ENCODE assay signal across 8 mouse cellular contexts in the genomic region with DNA sequence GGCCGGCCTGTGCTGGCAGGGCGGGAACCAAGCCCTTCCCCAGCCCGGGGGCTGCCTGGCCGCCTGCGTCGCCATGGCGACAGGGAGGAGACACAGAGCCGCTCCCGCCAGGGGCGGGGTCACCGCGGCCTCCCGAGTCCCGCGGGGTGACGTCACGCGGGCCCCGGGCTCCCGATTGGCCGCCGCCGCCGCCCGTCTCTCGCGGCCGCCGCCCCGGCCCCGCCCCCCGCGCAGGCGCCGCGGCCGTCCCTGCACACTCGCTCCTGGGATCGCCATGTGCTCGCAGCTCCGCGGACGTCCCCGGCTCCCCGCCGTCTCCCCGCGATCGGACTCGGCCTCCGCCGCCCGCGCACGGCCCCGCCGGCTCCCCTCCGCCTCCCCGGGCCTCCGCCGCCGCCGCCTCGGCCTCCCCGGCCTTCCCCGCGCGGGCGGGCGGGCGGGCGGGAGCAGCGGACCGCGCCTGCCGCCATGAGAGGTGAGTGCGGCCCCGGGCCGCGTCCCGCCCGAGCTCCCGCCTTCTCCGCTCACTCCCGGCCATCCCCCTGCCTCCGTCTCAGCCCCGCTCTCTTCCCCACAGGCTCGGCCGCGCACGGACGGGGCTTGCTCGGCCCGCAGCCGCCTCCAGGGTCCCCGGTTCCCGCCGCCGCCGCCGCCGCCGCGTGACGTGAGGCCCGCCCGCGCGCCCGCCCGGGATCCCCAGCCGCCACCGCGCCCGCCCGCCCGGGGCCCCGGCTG. TPM values are rescaled to one million over a fixed set of nuclear protein-coding genes. Genes with fewer than 3 reads are reported as not detected.
DNase-seq lines count a peak whose midpoint lies in the region; ATAC-seq and TF ChIP-seq lines count a peak whose summit lies in the region.
"Not testable (repeated sequence)": the region's sequence is repeated elsewhere in the genome, so short reads cannot be mapped to it uniquely, and the experiment has no call there.

A gene (plus strand): TSS at position 644 of the 735 bp plus-strand sequence.

- TF ChIP-seq CTCF in MEL (IDR thresholded peaks at IDR 0.05 in 2 of 3, conservative IDR thresholded peaks at IDR 0.05 in 1 of 3; ENCODE audit: control insufficient read depth in 1 of 3, insufficient read depth in 1 of 3, low read depth in 2 of 3, low read length in 3 of 3, poor library complexity in 1 of 3, severe bottlenecking in 1 of 3); forebrain, postnatal 0 days (IDR thresholded peaks at IDR 0.05; ENCODE audit: low read depth); layer of hippocampus, adult 2 months (conservative IDR thresholded peaks at IDR 0.05); thymus, adult 2 months (IDR thresholded peaks at IDR 0.05; ENCODE audit: borderline replicate concordance, control insufficient read depth, extremely low read depth, insufficient read depth, low read length, poor library complexity): not testable (repeated sequence)

- not testable (repeated sequence) for H3K27me3 ChIP-seq in MEL (ENCODE audit: control insufficient read depth in 1 of 2, insufficient read depth in 2 of 2, low read length in 2 of 2); forebrain, postnatal 0 days (ENCODE audit: insufficient read depth, low read length); lung, embryonic 15.5 days; thymus, adult 2 months (ENCODE audit: control insufficient read depth, insufficient read depth, low read length)

- H3K4me1 ChIP-seq in MEL (ENCODE audit: control insufficient read depth in 1 of 2, insufficient read depth in 2 of 2, low read length in 2 of 2); forebrain, postnatal 0 days (ENCODE audit: insufficient read depth); lung, embryonic 15.5 days; thymus, adult 2 months (replicated peaks; ENCODE audit: control insufficient read depth, insufficient read depth, low read length): not testable (repeated sequence)

- H3K9ac ChIP-seq in MEL (ENCODE audit: control insufficient read depth, low read depth, low read length, poor library complexity, severe bottlenecking), result peak within 1 kb of the TSS; percentile 76
- H3K9ac ChIP-seq in forebrain, postnatal 0 days, result peak within 1 kb of the TSS; percentile 77
- H3K9ac ChIP-seq in lung, embryonic 15.5 days, result peak within 1 kb of the TSS; percentile 55

- H3K4me2 ChIP-seq in forebrain, postnatal 0 days (ENCODE audit: low read depth), result peak within 1 kb of the TSS; percentile 38
- H3K4me2 ChIP-seq in lung, embryonic 15.5 days, result peak within 1 kb of the TSS; percentile 43

- intact Hi-C loops in heart, postnatal 36 days (cut with DNase I), result not testable (repeated sequence)

- peak within 1 kb of the TSS; percentile 25 to 58 for H3K4me3 ChIP-seq in MEL (ENCODE audit: control insufficient read depth in 1 of 2, insufficient read depth in 1 of 2, low read depth in 2 of 2, low read length in 2 of 2)
- peak within 1 kb of the TSS; percentile 57 for H3K4me3 ChIP-seq in forebrain, postnatal 0 days (ENCODE audit: low read depth, low read length)
- H3K4me3 ChIP-seq in layer of hippocampus, adult 2 months, result peak within 1 kb of the TSS; percentile 59
- peak within 1 kb of the TSS; percentile 49 for H3K4me3 ChIP-seq in lung, embryonic 15.5 days
- peak within 1 kb of the TSS; percentile 63 for H3K4me3 ChIP-seq in thymus, adult 2 months (ENCODE audit: control insufficient read depth, insufficient read depth, low read length)

- TF ChIP-seq EP300 in MEL (IDR thresholded peaks at IDR 0.05; ENCODE audit: low read depth in 1 of 2, low read length in 2 of 2), result not testable (repeated sequence)

- peak within 1 kb of the TSS; percentile 88 for H3K27ac ChIP-seq in MEL (ENCODE audit: control insufficient read depth, low read depth, low read length)
- H3K27ac ChIP-seq in forebrain, postnatal 0 days (ENCODE audit: low read depth, low read length), result peak within 1 kb of the TSS; percentile 90
- peak within 1 kb of the TSS; percentile 79 for H3K27ac ChIP-seq in layer of hippocampus, adult 2 months
- H3K27ac ChIP-seq in lung, embryonic 15.5 days, result peak within 1 kb of the TSS; percentile 54
- H3K27ac ChIP-seq in thymus, adult 2 months (ENCODE audit: control insufficient read depth, insufficient read depth, low read length), result not testable (repeated sequence)

- peak; percentile 100 for DNase-seq in MEL (ENCODE audit: low read depth, low spot score)
- DNase-seq in cerebellum, adult 18-20 months, result peak; percentile 96 to 100
- peak; percentile 96 for DNase-seq in forebrain, postnatal 0 days
- DNase-seq in heart, postnatal 36 days, result peak; percentile 97 to 100
- DNase-seq in layer of hippocampus, adult 2 months (ENCODE audit: low spot score in 2 of 2), result peak; percentile 94 to 95
- DNase-seq in ovary, adult 18-20 months (ENCODE audit: low spot score), result peak; percentile 100
- peak; percentile 98 for DNase-seq in thymus, adult 2 months

- not testable (repeated sequence) for H3K36me3 ChIP-seq in MEL (ENCODE audit: control insufficient read depth in 1 of 2, insufficient read depth in 2 of 2, low read length in 2 of 2); forebrain, postnatal 0 days (ENCODE audit: insufficient read depth); lung, embryonic 15.5 days; thymus, adult 2 months (ENCODE audit: control insufficient read depth, insufficient read depth, low read length)

- H3K79me2 ChIP-seq in MEL (ENCODE audit: control insufficient read depth, insufficient read depth, low read length, poor library complexity), result peaks cover 14% of the 10 kb centered on the region

- not testable (repeated sequence) for TF ChIP-seq RAD21 in MEL (IDR thresholded peaks at IDR 0.05; ENCODE audit: low read depth, low read length)

- H3K9me3 ChIP-seq in MEL (replicated peaks; ENCODE audit: insufficient read depth, low read length), result not testable (repeated sequence)
- peaks cover 20% of the 10 kb centered on the region for H3K9me3 ChIP-seq in forebrain, postnatal 0 days (ENCODE audit: low read length)
- peaks cover 15% of the 10 kb centered on the region for H3K9me3 ChIP-seq in lung, embryonic 15.5 days

- peak in 1 of 2 experiments; percentile 63; a peak in 1 of 4 replicates for TF ChIP-seq POLR2A in MEL (IDR thresholded peaks at IDR 0.05; ENCODE audit: control insufficient read depth in 1 of 2, insufficient read depth in 1 of 2, low read depth in 1 of 2, low read length in 2 of 2, poor library complexity in 1 of 2)
- not testable (repeated sequence) for TF ChIP-seq POLR2A in thymus, adult 2 months (IDR thresholded peaks at IDR 0.05; ENCODE audit: control insufficient read depth, extremely low read depth, insufficient read depth, low read length, poor library complexity)

- peak; percentile 84 for ATAC-seq in forebrain, postnatal 0 days
- peak; percentile 91 for ATAC-seq in lung, embryonic 15.5 days (ENCODE audit: borderline replicate concordance, extremely low read depth, low FRiP score, low TSS enrichment)

- 67% methylated on average over 110 of the region's 118 CpGs for WGBS in forebrain, postnatal 0 days
- 71% methylated on average over 117 of the region's 118 CpGs for WGBS in lung, embryonic 15.5 days
- 92% methylated on average over 118 of the region's 118 CpGs for WGBS in thymus, adult 2 months

TF ChIP-seq in MEL, 35 proteins besides CTCF, POLR2A, EP300 and RAD21:
- TF ChIP-seq UBTF (IDR thresholded peaks at IDR 0.05; ENCODE audit: borderline replicate concordance, insufficient read depth, low read depth, low read length) (peak; percentile 89; the same call in 1 of the 2 replicates), TBP (IDR thresholded peaks at IDR 0.05; ENCODE audit: low read depth, low read length) (peak; percentile 77)

RNA-seq across cellular contexts. Expression of the gene that starts here (rescaled TPM):
- 2.5 and 4.7 TPM in 2 replicates for total RNA-seq in MEL (2012; rRNA removed)
- 10 to 100 TPM in 1 of 2 experiments, not detected in 1; 88.8 TPM for polyA plus RNA-seq in MEL (2012; ENCODE audit: insufficient read depth in 1 of 2, insufficient read length in 2 of 2, low read depth in 1 of 2, low replicate concordance in 2 of 2, missing spikeins in 1 of 2)
- 12.1 and 39.7 TPM in 2 replicates for total RNA-seq in forebrain, postnatal 0 days (2014; rRNA removed)
- polyA plus RNA-seq in forebrain, postnatal 0 days (2015; fragmentation: Nextera tagmentation; extraction: Ambion mirVana), result 156 and 231 TPM in 2 replicates
- total RNA-seq in heart, postnatal 36 days (2021), result 10 to 100 TPM; 31.5 to 40.2 TPM
- total RNA-seq in layer of hippocampus, adult 2 months (2021), result 100 to 1,000 TPM; 208 to 264 TPM
- polyA plus RNA-seq in lung, embryonic 15.5 days (2015; fragmentation: Nextera tagmentation; extraction: Ambion mirVana), result 199 and 218 TPM in 2 replicates
- 1,607 and 1,995 TPM in 2 replicates for polyA plus RNA-seq in thymus, adult 2 months (2012; rRNA removed)
